Mouse (Mus musculus) activated CD4-positive, CD25-positive, alpha-beta regulatory T cell, adult 4 months (primary cell): ENCODE data around the gene Mfsd12. TPM values are rescaled to one million over a fixed set of nuclear protein-coding genes. Genes with fewer than 3 reads are reported as not detected.

Source experiments
- ATAC-seq: one replicate; pipeline ENCODE4 v1.8.0; 2017
- polyA plus RNA-seq, 2 experiments: library from polyadenylated mRNA; unstranded; fragments of 100-300 nt; shearing (Covaris generic); gene quantifications; one replicate each; pipeline ENCODE4 v1.2.1; 2017

Gene Mfsd12
- polyA plus RNA-seq, 2 experiments from 2014 or later = 1.2 TPM

- ATAC-seq = no peak
Observed at GRCm38 (mm10) chr10:81403511-81403910, 46.2 kb downstream of the Mfsd12 start.

- ATAC-seq = no peak
Observed at GRCm38 (mm10) chr10:81404082-81404481, 46.8 kb downstream of the Mfsd12 start.

- peak; percentile 25 for ATAC-seq
Observed at GRCm38 (mm10) chr10:81404720-81405119, 47.4 kb downstream of the Mfsd12 start.

- peak; percentile 13 for ATAC-seq
Observed at GRCm38 (mm10) chr10:81405588-81406201, 48.4 kb downstream of the Mfsd12 start.

GRCm38 (mm10) chr10:81406504-81407440 is 49.5 kb downstream of the Mfsd12 start:
- ATAC-seq = no peak

- peak; percentile 82 for ATAC-seq
Observed at GRCm38 (mm10) chr10:81407539-81408423, 50.5 kb downstream of the Mfsd12 start.

GRCm38 (mm10) chr10:81408424-81408729 is 51.1 kb downstream of the Mfsd12 start:
- no peak for ATAC-seq

GRCm38 (mm10) chr10:81408871-81409291 is 51.6 kb downstream of the Mfsd12 start:
- ATAC-seq = no peak

- no peak for ATAC-seq
Observed at GRCm38 (mm10) chr10:81409330-81409729, 52.0 kb downstream of the Mfsd12 start.

- no peak for ATAC-seq
Observed at GRCm38 (mm10) chr10:81410350-81410749, 53.1 kb downstream of the Mfsd12 start.

GRCm38 (mm10) chr10:81410981-81411380 is 53.7 kb downstream of the Mfsd12 start:
- no peak for ATAC-seq

GRCm38 (mm10) chr10:81411471-81412400 is 54.4 kb downstream of the Mfsd12 start:
- no peak for ATAC-seq

GRCm38 (mm10) chr10:81412586-81413309 is 55.5 kb downstream of the Mfsd12 start:
- no peak for ATAC-seq

- ATAC-seq = no peak
Observed at GRCm38 (mm10) chr10:81413310-81414261, 56.3 kb downstream of the Mfsd12 start.

- no peak for ATAC-seq
Observed at GRCm38 (mm10) chr10:81414682-81415081, 57.4 kb downstream of the Mfsd12 start.

GRCm38 (mm10) chr10:81415146-81415545 is 57.9 kb downstream of the Mfsd12 start:
- no peak for ATAC-seq
